Mouse (Mus musculus) heart, embryonic 11.5 days (tissue): ENCODE data around the gene Sgo2b. TPM values are rescaled to one million over a fixed set of nuclear protein-coding genes. Genes with fewer than 3 reads are reported as not detected.
A peak's percentile ranks its signal among the peaks of the same experiment; 100 is the strongest.
"Not testable (repeated sequence)": the region's sequence is repeated elsewhere in the genome, so short reads cannot be mapped to it uniquely, and the experiment has no call there.

Experiments used
- ATAC-seq: fragments of 200-750 bp; cut with Nextera tagmentation; replicated peaks from 2 replicates; pipeline ENCODE4 v1.8.0; 2017; ENCODE audit warnings: moderate library complexity; ENCODE audit not compliant: insufficient number of reproducible peaks, low FRiP score, low TSS enrichment
- H3K27ac ChIP-seq: fragments of 300-500 bp; sonication (generic); 2 replicates; pipeline ENCODE4 v1.5.1; 2014; ENCODE audit warnings: mild to moderate bottlenecking, low read depth, low read length
- H3K27me3 ChIP-seq: fragments of 300-500 bp; sonication (generic); 2 replicates; pipeline ENCODE4 v1.6.1; 2014; ENCODE audit warnings: mild to moderate bottlenecking, low read length, mixed read lengths; ENCODE audit not compliant: control insufficient read depth, insufficient read depth
- H3K36me3 ChIP-seq: fragments of 300-500 bp; sonication (generic); 2 replicates; pipeline ENCODE4 v1.6.1; 2014; ENCODE audit warnings: mild to moderate bottlenecking, low read length, moderate library complexity, mixed read lengths; ENCODE audit not compliant: control insufficient read depth, insufficient read depth
- H3K4me1 ChIP-seq: fragments of 300-500 bp; sonication (generic); 2 replicates; pipeline ENCODE4 v1.6.1; 2014; ENCODE audit warnings: low read length; ENCODE audit not compliant: control insufficient read depth, insufficient read depth
- H3K4me2 ChIP-seq: fragments of 300-500 bp; sonication (generic); 2 replicates; pipeline ENCODE4 v1.6.1; 2014; ENCODE audit warnings: mild to moderate bottlenecking, moderate library complexity
- H3K4me3 ChIP-seq: fragments of 300-500 bp; sonication (generic); 2 replicates; pipeline ENCODE4 v1.5.1; 2014; ENCODE audit warnings: low read depth, low read length
- H3K9ac ChIP-seq: fragments of 300-500 bp; sonication (generic); 2 replicates; pipeline ENCODE4 v1.6.1; 2014; ENCODE audit warnings: mild to moderate bottlenecking, low read depth, low read length, moderate library complexity
- H3K9me3 ChIP-seq: fragments of 300-500 bp; sonication (generic); replicated peaks from 2 replicates; pipeline ENCODE4 v1.6.1; 2016; ENCODE audit warnings: low read length; ENCODE audit not compliant: control insufficient read depth
- WGBS: fragments of 180-500 bp; shearing (Covaris S2); extraction: QIAGEN DNeasy Blood & Tissue Kit; methylation state at CpG from one replicate; pipeline ENCODE4 v1.1.7; 2014; ENCODE audit not compliant: insufficient replicate concordance; 5-methylcytosine and 5-hydroxymethylcytosine counted together
- polyA plus RNA-seq: library from polyadenylated mRNA; unstranded; fragments of >200 nt; fragmentation: Nextera tagmentation; extraction: Ambion mirVana; gene quantifications from 2 replicates; pipeline ENCODE4 v1.2.1, GENCODE M21; 2014

The Sgo2b gene
- polyA plus RNA-seq: not detected in 2 replicates

GRCm38 (mm10) chr8:63951626-63952377, at the start of gene Sgo2b:
Gene Sgo2b, minus strand, starts transcription at chr8:63952248.
- H3K27me3 ChIP-seq: no peaks in the 10 kb centered on the region
- peak within 1 kb of the TSS; percentile 66 for H3K4me2 ChIP-seq
- H3K4me1 ChIP-seq: no peaks in the 10 kb centered on the region
- 0 out of 2 replicates have a peak within 1 kb of the TSS, but pooled peaks have one; percentile 28 for H3K9ac ChIP-seq
- peak within 1 kb of the TSS; percentile 30 for H3K4me3 ChIP-seq
- 4% methylated on average over 28 of the region's 30 CpGs for WGBS
- H3K27ac ChIP-seq: no peak within 1 kb of the TSS
- H3K9me3 ChIP-seq: no peaks in the 10 kb centered on the region
- ATAC-seq: peak; percentile 39; the same call in 1 of the 2 replicates
- no peaks in the 10 kb centered on the region for H3K36me3 ChIP-seq

GRCm38 (mm10) chr8:63970612-63971391, 18.8 kb upstream of the Sgo2b start:
- H3K36me3 ChIP-seq, H3K4me3 ChIP-seq, H3K4me1 ChIP-seq, H3K4me2 ChIP-seq, H3K9me3 ChIP-seq, H3K9ac ChIP-seq, ATAC-seq, H3K27ac ChIP-seq, H3K27me3 ChIP-seq: not testable (repeated sequence)
- 40% methylated on average over 9 of the region's 9 CpGs for WGBS

GRCm38 (mm10) chr8:63961032-63961785, 9.2 kb upstream of the Sgo2b start:
- ATAC-seq: no peak
- Histone ChIP-seq H3K4me2 (no peak overlapping the region), H3K36me3 (no peaks in the 10 kb centered on the region), H3K27me3 (no peaks in the 10 kb centered on the region), H3K4me3 (no peak overlapping the region), H3K27ac (no peak overlapping the region), H3K9me3 (no peaks in the 10 kb centered on the region), H3K4me1 (no peaks in the 10 kb centered on the region), H3K9ac (no peak overlapping the region)
- WGBS: 70% methylated on average over 3 of the region's 3 CpGs

GRCm38 (mm10) chr8:63953802-63954201, 1.8 kb upstream of the Sgo2b start:
- ATAC-seq, H3K9me3 ChIP-seq, H3K4me3 ChIP-seq, H3K27me3 ChIP-seq, H3K9ac ChIP-seq, H3K27ac ChIP-seq, H3K4me1 ChIP-seq, H3K36me3 ChIP-seq, H3K4me2 ChIP-seq: not testable (repeated sequence)
- WGBS: 73% methylated on average over 4 of the region's 4 CpGs

GRCm38 (mm10) chr8:63933171-63933570, 18.9 kb downstream of the Sgo2b start:
- H3K4me3 ChIP-seq: no peak overlapping the region
- ATAC-seq: no peak
- 73% methylated on average over 7 of the region's 7 CpGs for WGBS

GRCm38 (mm10) chr8:63929301-63930097, 22.5 kb downstream of the Sgo2b start:
- no peak overlapping the region for H3K9ac ChIP-seq
- no peak for ATAC-seq
- no peak overlapping the region for H3K27ac ChIP-seq
- H3K4me2 ChIP-seq: no peak overlapping the region
- H3K4me3 ChIP-seq: no peak overlapping the region
- no peaks in the 10 kb centered on the region for H3K27me3 ChIP-seq
- H3K4me1 ChIP-seq: no peaks in the 10 kb centered on the region
- WGBS: 77% methylated on average over 3 of the region's 3 CpGs
- H3K9me3 ChIP-seq: no peaks in the 10 kb centered on the region
- no peaks in the 10 kb centered on the region for H3K36me3 ChIP-seq

More at GRCm38 (mm10) chr8:63933171-63933570, 18.9 kb downstream of the Sgo2b start:
- no peak overlapping the region for H3K9ac ChIP-seq
- no peak overlapping the region for H3K27ac ChIP-seq
- H3K4me2 ChIP-seq: no peak overlapping the region
- no peaks in the 10 kb centered on the region for H3K36me3 ChIP-seq
- no peaks in the 10 kb centered on the region for H3K27me3 ChIP-seq
- no peaks in the 10 kb centered on the region for H3K9me3 ChIP-seq
- H3K4me1 ChIP-seq: no peaks in the 10 kb centered on the region

GRCm38 (mm10) chr8:63921257-63921960, 30.6 kb downstream of the Sgo2b start:
- no peaks in the 10 kb centered on the region for H3K9me3 ChIP-seq
- no peaks in the 10 kb centered on the region for H3K4me1 ChIP-seq
- 73% methylated on average over 4 of the region's 4 CpGs for WGBS
- ATAC-seq: no peak
- H3K27me3 ChIP-seq: no peaks in the 10 kb centered on the region
- H3K9ac ChIP-seq: no peak overlapping the region
- no peak overlapping the region for H3K27ac ChIP-seq
- H3K4me3 ChIP-seq: no peak overlapping the region
- H3K36me3 ChIP-seq: no peaks in the 10 kb centered on the region
- no peak overlapping the region for H3K4me2 ChIP-seq
